Mouse (Mus musculus) embryonic facial prominence, embryonic 14.5 days (tissue): Measurements from ENCODE around the gene Slc10a7. TPM values are rescaled to one million over a fixed set of nuclear protein-coding genes. Genes with fewer than 3 reads are reported as not detected.

Experiments
- ATAC-seq: fragments of 200-750 bp; cut with Nextera tagmentation; 2 replicates; pipeline ENCODE4 v1.8.0; 2017; ENCODE audit warnings: low read depth, moderate number of reproducible peaks, moderate TSS enrichment
- DNase-seq: peaks from one replicate; pipeline ENCODE4 v3.0.0-alpha.2; 2015; ENCODE audit warnings: low spot score
- H3K27ac ChIP-seq: fragments of 300-500 bp; sonication (generic); replicated peaks from 2 replicates; pipeline ENCODE4 v1.5.1; 2014; ENCODE audit warnings: low read depth, mild to moderate bottlenecking, low read length, moderate library complexity
- H3K27me3 ChIP-seq: fragments of 300-500 bp; sonication (generic); replicated peaks from 2 replicates; pipeline ENCODE4 v1.6.1; 2014; ENCODE audit warnings: low read length; ENCODE audit not compliant: control insufficient read depth, insufficient read depth
- H3K36me3 ChIP-seq: fragments of 300-500 bp; sonication (generic); 2 replicates; pipeline ENCODE4 v1.6.1; 2014; ENCODE audit warnings: low read length, mixed read lengths; ENCODE audit not compliant: control insufficient read depth, insufficient read depth
- H3K4me1 ChIP-seq: fragments of 300-500 bp; sonication (generic); 2 replicates; pipeline ENCODE4 v1.6.1; 2014; ENCODE audit warnings: antibody characterized with exemption, low read length; ENCODE audit not compliant: control insufficient read depth, insufficient read depth
- H3K4me2 ChIP-seq: fragments of 300-500 bp; sonication (generic); 2 replicates; pipeline ENCODE4 v1.6.1; 2014; ENCODE audit warnings: low read depth, mild to moderate bottlenecking, low read length, moderate library complexity, mixed read lengths
- H3K4me3 ChIP-seq: fragments of 300-500 bp; sonication (generic); 2 replicates; pipeline ENCODE4 v1.5.1; 2014; ENCODE audit warnings: low read depth, mild to moderate bottlenecking, low read length
- H3K9ac ChIP-seq: fragments of 300-500 bp; sonication (generic); 2 replicates; pipeline ENCODE4 v1.6.1; 2014; ENCODE audit warnings: low read depth, mild to moderate bottlenecking, low read length, moderate library complexity, mixed read lengths
- H3K9me3 ChIP-seq: fragments of 300-500 bp; sonication (generic); 2 replicates; pipeline ENCODE4 v1.6.1; 2016; ENCODE audit warnings: low read length; ENCODE audit not compliant: control insufficient read depth
- WGBS: fragments of 180-500 bp; shearing (Covaris S2); extraction: QIAGEN DNeasy Blood & Tissue Kit; methylation state at CpG from one replicate; pipeline ENCODE4 v1.1.7; 2014; 5-methylcytosine and 5-hydroxymethylcytosine counted together
- polyA plus RNA-seq: library from polyadenylated mRNA; unstranded; fragments of >200 nt; fragmentation: Nextera tagmentation; extraction: Ambion mirVana; gene quantifications from 2 replicates; pipeline ENCODE4 v1.2.1, GENCODE M21; 2014

The Slc10a7 gene
- polyA plus RNA-seq, 1 experiment from 2014 or later = 13.6 TPM

- WGBS = 90% methylated on average over 4 of the region's 4 CpGs
- DNase-seq (no peak), ATAC-seq (no peak)
- no peak overlapping the region for H3K27ac ChIP-seq
- H3K4me3 ChIP-seq = no peak overlapping the region
- H3K4me2 ChIP-seq = no peak overlapping the region
- H3K9ac ChIP-seq = no peak overlapping the region
- H3K9me3 ChIP-seq = no peaks in the 10 kb centered on the region
- H3K36me3 ChIP-seq = no peaks in the 10 kb centered on the region
- 0 out of 2 replicates have a peak, but pooled peaks cover 3% of the 10 kb centered on the region for H3K4me1 ChIP-seq
- H3K27me3 ChIP-seq = no peaks in the 10 kb centered on the region
Measured at GRCm38 (mm10) chr8:78555817-78556216, 46.7 kb downstream of the Slc10a7 start.

- Histone ChIP-seq H3K36me3 (0 out of 2 replicates have a peak, but pooled peaks cover 4% of the 10 kb centered on the region), H3K4me2 (no peak overlapping the region), H3K9ac (no peak overlapping the region), H3K27ac (no peak overlapping the region), H3K9me3 (0 out of 2 replicates have a peak, but pooled peaks cover 5% of the 10 kb centered on the region), H3K4me3 (no peak overlapping the region), H3K27me3 (no peaks in the 10 kb centered on the region), H3K4me1 (0 out of 2 replicates have a peak, but pooled peaks cover 3% of the 10 kb centered on the region)
- WGBS = 51% methylated on average over 11 of the region's 11 CpGs
- ATAC-seq (no peak), DNase-seq (no peak)
Measured at GRCm38 (mm10) chr8:78556773-78557434, 47.8 kb downstream of the Slc10a7 start.

GRCm38 (mm10) chr8:78561620-78562019 is 52.5 kb downstream of the Slc10a7 start:
- Histone ChIP-seq H3K27ac (no peak overlapping the region), H3K36me3 (peaks cover 9% of the 10 kb centered on the region), H3K4me1 (no peaks in the 10 kb centered on the region), H3K27me3 (no peaks in the 10 kb centered on the region), H3K4me3 (no peak overlapping the region), H3K4me2 (no peak overlapping the region), H3K9ac (no peak overlapping the region), H3K9me3 (0 out of 2 replicates have a peak, but pooled peaks cover 5% of the 10 kb centered on the region)
- WGBS = 84% methylated on average over 6 of the region's 6 CpGs
- no peak for DNase-seq
- ATAC-seq = no peak

GRCm38 (mm10) chr8:78563466-78564058 is 54.4 kb downstream of the Slc10a7 start:
- H3K4me3 ChIP-seq = no peak overlapping the region
- H3K27me3 ChIP-seq = no peaks in the 10 kb centered on the region
- no peak overlapping the region for H3K27ac ChIP-seq
- no peaks in the 10 kb centered on the region for H3K4me1 ChIP-seq
- 74% methylated on average over 2 of the region's 2 CpGs for WGBS
- no peak for DNase-seq
- no peak overlapping the region for H3K9ac ChIP-seq
- peaks cover 9% of the 10 kb centered on the region for H3K36me3 ChIP-seq
- H3K9me3 ChIP-seq = 0 out of 2 replicates have a peak, but pooled peaks cover 5% of the 10 kb centered on the region
- H3K4me2 ChIP-seq = no peak overlapping the region
- no peak for ATAC-seq

- 81% methylated on average over 5 of the region's 5 CpGs for WGBS
Measured at GRCm38 (mm10) chr8:78564200-78564599, 55.1 kb downstream of the Slc10a7 start.

GRCm38 (mm10) chr8:78568196-78568595 is 59.0 kb downstream of the Slc10a7 start:
- H3K4me1 ChIP-seq = no peaks in the 10 kb centered on the region
- no peaks in the 10 kb centered on the region for H3K9me3 ChIP-seq
- H3K9ac ChIP-seq = no peak overlapping the region
- WGBS = 74% methylated on average over 8 of the region's 8 CpGs
- H3K27me3 ChIP-seq = no peaks in the 10 kb centered on the region
- H3K4me3 ChIP-seq = no peak overlapping the region
- no peak overlapping the region for H3K27ac ChIP-seq
- ATAC-seq = no peak
- no peak overlapping the region for H3K4me2 ChIP-seq
- no peak for DNase-seq
- peaks cover 5% of the 10 kb centered on the region for H3K36me3 ChIP-seq

More at GRCm38 (mm10) chr8:78564200-78564599, 55.1 kb downstream of the Slc10a7 start:
- Histone ChIP-seq H3K4me1 (no peaks in the 10 kb centered on the region), H3K9ac (no peak overlapping the region), H3K27me3 (no peaks in the 10 kb centered on the region), H3K4me3 (no peak overlapping the region), H3K9me3 (0 out of 2 replicates have a peak, but pooled peaks cover 5% of the 10 kb centered on the region), H3K27ac (no peak overlapping the region), H3K4me2 (no peak overlapping the region), H3K36me3 (peaks cover 9% of the 10 kb centered on the region)
- ATAC-seq (no peak), DNase-seq (peak; percentile 35)

GRCm38 (mm10) chr8:78571528-78571927 is 62.4 kb downstream of the Slc10a7 start:
- Histone ChIP-seq H3K27me3 (no peaks in the 10 kb centered on the region), H3K4me3 (no peak overlapping the region), H3K4me2 (no peak overlapping the region), H3K9me3 (no peaks in the 10 kb centered on the region), H3K4me1 (no peaks in the 10 kb centered on the region), H3K36me3 (no peaks in the 10 kb centered on the region), H3K27ac (no peak overlapping the region), H3K9ac (no peak overlapping the region)
- ATAC-seq (no peak), DNase-seq (no peak)
- WGBS = 57% methylated on average over 9 of the region's 9 CpGs

- DNase-seq = no peak
- Histone ChIP-seq H3K9me3 (no peaks in the 10 kb centered on the region), H3K36me3 (no peaks in the 10 kb centered on the region), H3K9ac (no peak overlapping the region), H3K4me2 (no peak overlapping the region), H3K4me1 (no peaks in the 10 kb centered on the region), H3K27me3 (no peaks in the 10 kb centered on the region), H3K4me3 (no peak overlapping the region), H3K27ac (no peak overlapping the region)
- WGBS = 81% methylated on average over 7 of the region's 7 CpGs
- no peak for ATAC-seq
Measured at GRCm38 (mm10) chr8:78574207-78574606, 65.1 kb downstream of the Slc10a7 start.
